Mouse (Mus musculus): ENCODE data around the gene P2rx3. TPM values are rescaled to one million over a fixed set of nuclear protein-coding genes. Genes with fewer than 3 reads are reported as not detected.

P2rx3 gene
- total RNA-seq, 2 experiments from 2014 or later, result 1.3 TPM; not detected in 1

Other genes starting within 250 kb of the P2rx3 start
- gene Ube2l6, start 238.6 kb downstream of the P2rx3 start, total RNA-seq (2015; ENCODE audit: low replicate concordance), result 424 and 462 TPM in 2 replicates
- 282 and 312 TPM in 2 replicates for gene Ube2l6, start 238.6 kb downstream of the P2rx3 start, total RNA-seq (2017; ENCODE audit: low replicate concordance)
- gene Smtnl1, start 214.8 kb downstream of the P2rx3 start, total RNA-seq (2015; ENCODE audit: low replicate concordance), result not detected in 2 replicates
- not detected in 2 replicates for gene Smtnl1, start 214.8 kb downstream of the P2rx3 start, total RNA-seq (2017; ENCODE audit: low replicate concordance)
- gene Timm10, start 210.5 kb downstream of the P2rx3 start, total RNA-seq (2015; ENCODE audit: low replicate concordance), result 16.8 and 17.3 TPM in 2 replicates
- 6.5 TPM in 1 of 2 replicates, not detected in the other for gene Timm10, start 210.5 kb downstream of the P2rx3 start, total RNA-seq (2017; ENCODE audit: low replicate concordance)
- gene Slc43a1, start 198.6 kb downstream of the P2rx3 start, total RNA-seq (2015; ENCODE audit: low replicate concordance), result 716 and 794 TPM in 2 replicates
- gene Slc43a1, start 198.6 kb downstream of the P2rx3 start, total RNA-seq (2017; ENCODE audit: low replicate concordance), result 395 and 487 TPM in 2 replicates
- gene Rtn4rl2, start 150.8 kb downstream of the P2rx3 start, total RNA-seq (2015; ENCODE audit: low replicate concordance), result not detected in 2 replicates
- gene Rtn4rl2, start 150.8 kb downstream of the P2rx3 start, total RNA-seq (2017; ENCODE audit: low replicate concordance), result not detected in 2 replicates
- 480 and 538 TPM in 2 replicates for gene Slc43a3, start 100.9 kb downstream of the P2rx3 start, total RNA-seq (2015; ENCODE audit: low replicate concordance)
- gene Slc43a3, start 100.9 kb downstream of the P2rx3 start, total RNA-seq (2017; ENCODE audit: low replicate concordance), result 432 and 465 TPM in 2 replicates
- 91.5 and 93.5 TPM in 2 replicates for gene Prg2, start 57.0 kb downstream of the P2rx3 start, total RNA-seq (2015; ENCODE audit: low replicate concordance)
- 123 and 136 TPM in 2 replicates for gene Prg2, start 57.0 kb downstream of the P2rx3 start, total RNA-seq (2017; ENCODE audit: low replicate concordance)
- gene Prg3, start 49.2 kb downstream of the P2rx3 start, total RNA-seq (2015; ENCODE audit: low replicate concordance), result 3.4 and 10.1 TPM in 2 replicates
- 8.2 and 32.4 TPM in 2 replicates for gene Prg3, start 49.2 kb downstream of the P2rx3 start, total RNA-seq (2017; ENCODE audit: low replicate concordance)
- gene Ssrp1, start 228 bp downstream of the P2rx3 start, total RNA-seq (2015; ENCODE audit: low replicate concordance), result 112 TPM in 2 replicates
- gene Ssrp1, start 228 bp downstream of the P2rx3 start, total RNA-seq (2017; ENCODE audit: low replicate concordance), result 221 and 237 TPM in 2 replicates
- 1.1 TPM in 1 of 2 replicates, not detected in the other for gene Tnks1bp1, start 10.6 kb upstream of the P2rx3 start, total RNA-seq (2015; ENCODE audit: low replicate concordance)
- gene Tnks1bp1, start 10.6 kb upstream of the P2rx3 start, total RNA-seq (2017; ENCODE audit: low replicate concordance), result 0.23 and 2.6 TPM in 2 replicates
- gene Aplnr, start 98.8 kb upstream of the P2rx3 start, total RNA-seq (2015; ENCODE audit: low replicate concordance), result 1.3 TPM in 1 of 2 replicates, not detected in the other
- gene Aplnr, start 98.8 kb upstream of the P2rx3 start, total RNA-seq (2017; ENCODE audit: low replicate concordance), result not detected in 2 replicates
- not detected in 2 replicates for gene Lrrc55, start 159.7 kb upstream of the P2rx3 start, total RNA-seq (2015; ENCODE audit: low replicate concordance)
- not detected in 2 replicates for gene Lrrc55, start 159.7 kb upstream of the P2rx3 start, total RNA-seq (2017; ENCODE audit: low replicate concordance)

All from erythroid progenitor cell, adult 5-6 weeks (primary cell).